Mouse (Mus musculus): ENCODE data around the gene Smurf2. TPM values are rescaled to one million over a fixed set of nuclear protein-coding genes. Genes with fewer than 3 reads are reported as not detected.
A peak's percentile ranks its signal among the peaks of the same experiment; 100 is the strongest.

Smurf2 gene
- polyA plus RNA-seq, 2 experiments = 21.2 to 22.1 TPM

DNA sequence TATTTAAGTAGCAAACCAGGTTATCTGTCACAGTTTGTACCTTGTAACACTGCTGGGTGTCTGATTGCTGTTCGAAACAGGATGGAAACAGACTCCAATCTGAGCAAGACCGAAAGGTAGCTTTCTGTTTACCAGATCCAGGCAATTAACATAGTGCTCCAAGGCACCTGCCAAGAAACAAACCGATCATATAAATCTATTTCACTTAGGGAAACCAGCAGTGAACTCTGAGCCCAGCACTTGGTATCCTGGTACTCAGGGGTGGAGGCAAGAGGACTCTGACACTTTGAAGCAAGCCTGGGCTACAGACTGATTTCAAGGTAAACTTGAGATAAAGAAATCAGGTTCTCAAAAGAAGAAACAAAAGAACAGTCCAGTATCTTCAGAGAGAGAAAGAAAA is 143.1 kb downstream of the Smurf2 start:
- H3K4me3 ChIP-seq (replicated peaks; ENCODE audit: low read length) = no peak overlapping the region
- ATAC-seq (ENCODE audit: low FRiP score, low read depth) (no peak), DNase-seq (ENCODE audit: low spot score) (no peak)
- H3K4me2 ChIP-seq (replicated peaks; ENCODE audit: low read depth, low read length, severe bottlenecking) = no peak overlapping the region
- no peak overlapping the region for H3K9ac ChIP-seq (ENCODE audit: low read depth, low read length, severe bottlenecking)
- 80% methylated on average over 3 of the region's 3 CpGs for WGBS
- H3K27me3 ChIP-seq (ENCODE audit: control insufficient read depth, insufficient read depth, low read length) = no peaks in the 10 kb centered on the region
- no peak overlapping the region for H3K27ac ChIP-seq (replicated peaks; ENCODE audit: low read depth, low read length)
- peaks cover 66% of the 10 kb centered on the region for H3K36me3 ChIP-seq (ENCODE audit: control insufficient read depth, insufficient read depth, low read length)
- H3K9me3 ChIP-seq (ENCODE audit: control insufficient read depth, low read length) = no peaks in the 10 kb centered on the region
- TF ChIP-seq POLR2A (IDR thresholded peaks at IDR 0.05; ENCODE audit: borderline replicate concordance, extremely low read depth, insufficient read depth, insufficient read length) = no peak
- H3K4me1 ChIP-seq (ENCODE audit: control insufficient read depth, insufficient read depth, low read length) = no peaks in the 10 kb centered on the region

- TF ChIP-seq POLR2A (IDR thresholded peaks at IDR 0.05; ENCODE audit: borderline replicate concordance, extremely low read depth, insufficient read depth, insufficient read length) = no peak
- Histone ChIP-seq H3K27me3 (ENCODE audit: control insufficient read depth, insufficient read depth, low read length) (no peaks in the 10 kb centered on the region), H3K27ac (replicated peaks; ENCODE audit: low read depth, low read length) (no peak overlapping the region), H3K9ac (ENCODE audit: low read depth, low read length, severe bottlenecking) (no peak overlapping the region), H3K4me1 (ENCODE audit: control insufficient read depth, insufficient read depth, low read length) (no peaks in the 10 kb centered on the region), H3K4me2 (replicated peaks; ENCODE audit: low read depth, low read length, severe bottlenecking) (no peak overlapping the region), H3K36me3 (ENCODE audit: control insufficient read depth, insufficient read depth, low read length) (peaks cover 66% of the 10 kb centered on the region), H3K4me3 (replicated peaks; ENCODE audit: low read length) (no peak overlapping the region), H3K9me3 (ENCODE audit: control insufficient read depth, low read length) (no peaks in the 10 kb centered on the region)
- WGBS = 93% methylated on average over 4 of the region's 4 CpGs
- DNase-seq (ENCODE audit: low spot score) (no peak), ATAC-seq (ENCODE audit: low FRiP score, low read depth) (no peak)
Observed at GRCm38 (mm10) chr11:106776960-106777359, 143.6 kb downstream of the Smurf2 start.

- H3K9me3 ChIP-seq (ENCODE audit: control insufficient read depth, low read length) = 0 out of 2 replicates have a peak, but pooled peaks cover 3% of the 10 kb centered on the region
- peaks cover 74% of the 10 kb centered on the region for H3K36me3 ChIP-seq (ENCODE audit: control insufficient read depth, insufficient read depth, low read length)
- H3K27ac ChIP-seq (replicated peaks; ENCODE audit: low read depth, low read length) = no peak overlapping the region
- no peak for TF ChIP-seq POLR2A (IDR thresholded peaks at IDR 0.05; ENCODE audit: borderline replicate concordance, extremely low read depth, insufficient read depth, insufficient read length)
- ATAC-seq (ENCODE audit: low FRiP score, low read depth) (no peak), DNase-seq (ENCODE audit: low spot score) (no peak)
- H3K4me3 ChIP-seq (replicated peaks; ENCODE audit: low read length) = no peak overlapping the region
- H3K4me2 ChIP-seq (replicated peaks; ENCODE audit: low read depth, low read length, severe bottlenecking) = no peak overlapping the region
- no peak overlapping the region for H3K9ac ChIP-seq (ENCODE audit: low read depth, low read length, severe bottlenecking)
- H3K4me1 ChIP-seq (ENCODE audit: control insufficient read depth, insufficient read depth, low read length) = no peaks in the 10 kb centered on the region
- no peaks in the 10 kb centered on the region for H3K27me3 ChIP-seq (ENCODE audit: control insufficient read depth, insufficient read depth, low read length)
- 92% methylated on average over 9 of the region's 9 CpGs for WGBS
Observed at GRCm38 (mm10) chr11:106773061-106773460, 147.5 kb downstream of the Smurf2 start.

GRCm38 (mm10) chr11:106770195-106770974 is 150.1 kb downstream of the Smurf2 start:
- Histone ChIP-seq H3K9me3 (ENCODE audit: control insufficient read depth, low read length) (peaks cover 9% of the 10 kb centered on the region; the same call in 1 of the 2 replicates), H3K27ac (replicated peaks; ENCODE audit: low read depth, low read length) (no peak overlapping the region), H3K27me3 (ENCODE audit: control insufficient read depth, insufficient read depth, low read length) (no peaks in the 10 kb centered on the region), H3K4me1 (ENCODE audit: control insufficient read depth, insufficient read depth, low read length) (no peaks in the 10 kb centered on the region), H3K9ac (ENCODE audit: low read depth, low read length, severe bottlenecking) (no peak overlapping the region), H3K36me3 (ENCODE audit: control insufficient read depth, insufficient read depth, low read length) (peaks cover 87% of the 10 kb centered on the region), H3K4me2 (replicated peaks; ENCODE audit: low read depth, low read length, severe bottlenecking) (no peak overlapping the region), H3K4me3 (replicated peaks; ENCODE audit: low read length) (no peak overlapping the region)
- TF ChIP-seq POLR2A (IDR thresholded peaks at IDR 0.05; ENCODE audit: borderline replicate concordance, extremely low read depth, insufficient read depth, insufficient read length) = no peak
- DNase-seq (ENCODE audit: low spot score) (no peak), ATAC-seq (ENCODE audit: low FRiP score, low read depth) (no peak)
- WGBS = 95% methylated on average over 9 of the region's 9 CpGs

Small RNA genes within 50 kb of the gene (microRNA-seq; reads per million reads assigned to microRNA genes)
- gene Gm25994 = not detected
- not detected for gene Gm27322
- 4.8 reads per million, percentile 13 among the genes with 10 or more reads in this experiment for gene Mir3064

Other genes starting within 250 kb of the Smurf2 start
- gene Pecam1, start 170.1 kb downstream of the Smurf2 start, polyA plus RNA-seq (2012; rRNA removed) = 39.0 and 44.2 TPM in 2 replicates
- 39.0 and 40.5 TPM in 2 replicates for gene Pecam1, start 170.1 kb downstream of the Smurf2 start, polyA plus RNA-seq (2014; fragmentation: Nextera tagmentation; extraction: Ambion mirVana)
- gene Milr1, start 169.5 kb downstream of the Smurf2 start, polyA plus RNA-seq (2012; rRNA removed) = 0.86 and 1.9 TPM in 2 replicates
- gene Milr1, start 169.5 kb downstream of the Smurf2 start, polyA plus RNA-seq (2014; fragmentation: Nextera tagmentation; extraction: Ambion mirVana) = 2.1 and 3.1 TPM in 2 replicates
- gene Polg2, start 141.2 kb downstream of the Smurf2 start, polyA plus RNA-seq (2012; rRNA removed) = 13.6 and 13.7 TPM in 2 replicates
- 12.7 and 13.7 TPM in 2 replicates for gene Polg2, start 141.2 kb downstream of the Smurf2 start, polyA plus RNA-seq (2014; fragmentation: Nextera tagmentation; extraction: Ambion mirVana)
- gene Ddx5, start 131.5 kb downstream of the Smurf2 start, polyA plus RNA-seq (2012; rRNA removed) = 461 and 503 TPM in 2 replicates
- 351 and 367 TPM in 2 replicates for gene Ddx5, start 131.5 kb downstream of the Smurf2 start, polyA plus RNA-seq (2014; fragmentation: Nextera tagmentation; extraction: Ambion mirVana)
- gene Cep95, start 131.5 kb downstream of the Smurf2 start, polyA plus RNA-seq (2012; rRNA removed) = 24.3 and 32.6 TPM in 2 replicates
- gene Cep95, start 131.5 kb downstream of the Smurf2 start, polyA plus RNA-seq (2014; fragmentation: Nextera tagmentation; extraction: Ambion mirVana) = 16.1 and 20.6 TPM in 2 replicates
- 194 and 224 TPM in 2 replicates for gene Kpna2, start 78.8 kb upstream of the Smurf2 start, polyA plus RNA-seq (2012; rRNA removed)
- gene Kpna2, start 78.8 kb upstream of the Smurf2 start, polyA plus RNA-seq (2014; fragmentation: Nextera tagmentation; extraction: Ambion mirVana) = 291 and 311 TPM in 2 replicates
- gene 1810010H24Rik, start 105.0 kb upstream of the Smurf2 start, polyA plus RNA-seq (2012; rRNA removed) = 2.2 and 2.3 TPM in 2 replicates
- 2.6 and 3.1 TPM in 2 replicates for gene 1810010H24Rik, start 105.0 kb upstream of the Smurf2 start, polyA plus RNA-seq (2014; fragmentation: Nextera tagmentation; extraction: Ambion mirVana)
- gene Bptf, start 211.4 kb upstream of the Smurf2 start, polyA plus RNA-seq (2012; rRNA removed) = 43.8 and 49.1 TPM in 2 replicates
- 38.4 and 48.1 TPM in 2 replicates for gene Bptf, start 211.4 kb upstream of the Smurf2 start, polyA plus RNA-seq (2014; fragmentation: Nextera tagmentation; extraction: Ambion mirVana)

All from limb, embryonic 14.5 days (tissue).